Mouse (Mus musculus) cerebellum, adult 2 months (tissue): ENCODE results near the gene Creb3l2. TPM values are rescaled to one million over a fixed set of nuclear protein-coding genes. Genes with fewer than 3 reads are reported as not detected.

ENCODE experiments used
- DNase-seq, 2 experiments: peaks; one replicate each; pipeline ENCODE4 v3.0.0; 2021
- H3K27ac ChIP-seq: fragments of 200-500 bp; 2 replicates; pipeline ENCODE4 v1.5.1; 2012; ENCODE audit warnings: low read length, control low read depth, inconsistent platforms; ENCODE audit not compliant: insufficient read depth
- H3K27me3 ChIP-seq: fragments of 200-500 bp; 2 replicates; pipeline ENCODE4 v1.6.1; 2012; ENCODE audit warnings: inconsistent platforms, mild to moderate bottlenecking, low read length, moderate library complexity; ENCODE audit not compliant: control insufficient read depth, insufficient read depth
- H3K4me1 ChIP-seq: fragments of 200-500 bp; 2 replicates; pipeline ENCODE4 v1.6.1; 2011; ENCODE audit warnings: low read length; ENCODE audit not compliant: control insufficient read depth, insufficient read depth
- H3K4me3 ChIP-seq: fragments of 200-500 bp; replicated peaks from 2 replicates; pipeline ENCODE3; 2011; ENCODE audit warnings: mild to moderate bottlenecking, low read depth, low read length, control low read depth; ENCODE audit not compliant: insufficient read depth
- CTCF ChIP-seq: fragments of 200-500 bp; IDR thresholded peaks from 2 replicates; pipeline ENCODE4 v1.5.1; 2011; ENCODE audit warnings: low read depth, mild to moderate bottlenecking, control low read depth, low read length, moderate library complexity, borderline replicate concordance; ENCODE audit not compliant: insufficient read depth
- POLR2A ChIP-seq: fragments of 200-500 bp; IDR thresholded peaks from 2 replicates; pipeline ENCODE4 v1.6.1; 2011; ENCODE audit warnings: low read length, control low read depth, borderline replicate concordance; ENCODE audit not compliant: insufficient read depth
- WGBS: fragments of 180-500 bp; shearing (Covaris S2); methylation state at CpG from one replicate; pipeline ENCODE4 v1.1.7; 2018; 5-methylcytosine and 5-hydroxymethylcytosine counted together
- polyA plus RNA-seq: library from polyadenylated mRNA; depleted of rRNA; stranded (reverse); fragments of >200 nt; gene quantifications from 2 replicates; pipeline ENCODE4 v1.2.3, GENCODE M21; 2012

Gene Creb3l2
- polyA plus RNA-seq, 1 experiment, result 5.4 TPM

DNA sequence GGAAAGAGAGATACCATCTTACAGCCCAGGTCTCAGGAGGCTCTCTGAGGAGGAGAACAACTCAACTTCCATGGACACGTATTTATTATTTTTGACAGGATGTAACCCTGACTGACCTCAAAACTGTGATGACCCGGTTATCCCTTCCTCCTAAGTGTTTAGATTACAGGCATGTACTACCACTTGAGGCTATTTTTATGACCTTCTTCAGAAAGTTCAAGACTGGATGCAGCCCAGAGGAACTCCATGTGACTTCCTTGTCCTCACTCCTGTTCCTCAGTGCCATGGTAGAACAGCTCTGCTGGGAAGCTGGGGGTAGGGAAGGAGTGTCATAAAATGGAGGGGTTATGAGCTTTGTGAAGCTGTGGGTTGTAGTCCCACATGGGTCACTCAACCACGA lies 16.1 kb downstream of the Creb3l2 start:
- 85% methylated on average over 3 of the region's 3 CpGs for WGBS
- DNase-seq, result no peak
- Histone ChIP-seq H3K27me3 (no peaks in the 10 kb centered on the region), H3K4me1 (no peaks in the 10 kb centered on the region), H3K27ac (no peak overlapping the region), H3K4me3 (no peak overlapping the region)
- TF ChIP-seq POLR2A (no peak), CTCF (no peak)

DNA sequence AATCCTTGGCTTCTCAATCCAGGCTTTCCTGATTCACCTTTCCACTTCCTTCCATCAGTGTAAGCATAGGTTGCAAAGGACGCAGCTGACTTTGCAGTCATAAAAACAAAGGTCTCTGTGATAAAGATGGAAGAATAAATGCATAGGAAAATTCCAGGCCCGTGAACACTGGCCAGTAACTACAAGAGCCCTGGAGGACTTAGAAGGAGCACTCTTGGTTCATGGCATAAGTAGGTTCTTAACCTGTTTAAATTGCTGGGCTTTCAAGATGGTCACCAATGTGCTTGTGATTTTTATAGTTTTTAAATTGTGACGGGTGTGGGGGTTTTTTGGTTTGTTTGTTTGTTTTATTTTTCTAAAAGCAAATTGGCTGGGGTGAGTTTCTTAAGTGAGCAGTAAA lies 16.9 kb downstream of the Creb3l2 start:
- no peaks in the 10 kb centered on the region for H3K4me1 ChIP-seq
- no peak for TF ChIP-seq POLR2A
- no peak for TF ChIP-seq CTCF
- no peaks in the 10 kb centered on the region for H3K27me3 ChIP-seq
- no peak overlapping the region for H3K27ac ChIP-seq
- no peak overlapping the region for H3K4me3 ChIP-seq
- 89% methylated on average over 3 of the region's 3 CpGs for WGBS
- DNase-seq, result no peak

DNA sequence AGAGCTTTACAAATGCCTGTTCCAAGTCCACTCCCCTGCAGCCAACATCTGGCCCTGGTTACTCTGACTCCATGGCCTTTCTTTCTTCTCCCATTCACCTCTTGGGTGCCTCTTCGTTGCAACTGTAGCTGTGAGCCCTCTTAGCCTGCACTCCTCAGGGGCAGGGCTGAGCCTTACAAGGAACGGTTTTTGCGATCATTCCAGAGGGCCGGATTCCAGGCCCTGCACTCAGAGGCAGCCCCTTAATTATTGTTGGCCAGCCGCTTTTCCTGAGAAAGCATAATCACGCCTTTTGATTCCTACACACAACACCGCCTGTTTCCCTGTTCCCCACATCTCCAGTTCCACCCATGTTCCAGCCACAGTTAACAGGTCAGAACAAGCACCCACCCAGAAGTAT lies 17.6 kb downstream of the Creb3l2 start:
- TF ChIP-seq POLR2A (no peak), CTCF (no peak)
- no peak overlapping the region for H3K27ac ChIP-seq
- 80% methylated on average over 7 of the region's 7 CpGs for WGBS
- no peak overlapping the region for H3K4me3 ChIP-seq
- no peaks in the 10 kb centered on the region for H3K27me3 ChIP-seq
- no peaks in the 10 kb centered on the region for H3K4me1 ChIP-seq
- DNase-seq, result no peak

DNA sequence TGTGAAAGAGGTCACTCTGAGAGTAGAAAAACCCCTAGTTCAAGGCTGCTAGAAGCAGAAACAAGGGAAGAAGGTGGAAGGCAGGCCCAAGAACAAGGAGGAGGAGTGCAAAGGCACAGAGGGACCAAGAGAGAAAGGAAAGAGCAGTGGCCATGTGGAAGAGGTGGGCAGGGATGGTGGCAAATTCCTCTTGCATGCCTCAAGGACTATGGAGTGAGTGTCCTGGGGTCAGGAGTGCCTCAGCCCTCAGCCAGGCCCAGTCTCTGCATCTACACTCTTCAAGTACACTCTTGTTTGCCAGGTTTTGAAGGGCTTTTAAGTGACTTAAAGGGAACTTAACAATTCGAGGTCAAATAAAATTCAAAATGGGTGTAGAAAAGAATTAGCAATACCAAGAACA lies 18.6 kb downstream of the Creb3l2 start:
- Histone ChIP-seq H3K4me3 (no peak overlapping the region), H3K4me1 (no peaks in the 10 kb centered on the region), H3K27me3 (no peaks in the 10 kb centered on the region), H3K27ac (no peak overlapping the region)
- no peak for DNase-seq
- 48% methylated on average over 1 of the region's 1 CpGs for WGBS
- TF ChIP-seq CTCF (no peak), POLR2A (no peak)

DNA sequence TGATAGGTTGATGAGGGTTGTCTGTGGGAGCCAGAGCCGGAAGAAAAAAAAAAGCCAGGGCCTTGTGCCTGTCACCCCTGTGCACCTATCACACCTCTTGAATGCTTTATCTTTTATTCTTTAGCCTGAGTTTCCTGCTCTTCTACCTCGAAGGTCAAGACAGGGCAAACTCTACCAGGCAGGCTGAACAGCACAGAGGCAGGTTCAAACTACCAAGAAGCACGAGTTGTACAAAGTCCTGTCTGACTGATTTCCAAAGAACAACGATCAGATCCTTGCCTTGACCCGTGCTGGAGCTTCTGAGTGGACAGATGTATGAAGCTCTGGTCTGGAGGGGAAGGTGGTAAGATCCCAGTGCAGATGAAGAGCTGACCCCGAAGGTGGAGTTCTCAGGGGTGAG lies 20.8 kb downstream of the Creb3l2 start:
- Histone ChIP-seq H3K4me3 (no peak overlapping the region), H3K27ac (no peak overlapping the region), H3K4me1 (no peaks in the 10 kb centered on the region), H3K27me3 (no peaks in the 10 kb centered on the region)
- 88% methylated on average over 6 of the region's 6 CpGs for WGBS
- no peak for DNase-seq
- TF ChIP-seq CTCF, result no peak
- TF ChIP-seq POLR2A, result no peak

DNA sequence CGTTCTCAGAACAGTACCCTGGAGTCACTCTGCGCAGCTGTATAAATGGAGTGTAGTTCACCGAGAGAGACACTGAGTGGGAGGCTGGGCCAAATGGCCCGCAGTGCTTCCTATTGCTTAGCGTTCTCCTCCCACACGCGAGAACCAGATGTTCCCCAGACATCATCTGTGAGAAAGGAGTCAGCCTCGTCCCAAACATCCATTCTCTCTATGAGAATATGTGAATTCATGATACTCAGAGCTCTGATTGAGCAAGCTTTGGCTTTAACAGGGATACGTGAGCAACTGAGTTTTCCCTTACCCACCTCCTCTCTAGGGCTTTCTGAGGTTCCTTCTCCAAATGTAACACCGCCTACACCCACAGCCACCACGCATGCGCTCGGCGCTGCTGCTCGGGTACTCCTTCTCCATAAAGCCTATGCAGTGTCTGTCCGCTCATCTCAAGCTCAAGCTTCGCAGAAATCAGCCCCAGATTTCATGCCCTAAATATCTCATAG lies 22.5 kb downstream of the Creb3l2 start:
- DNase-seq, result no peak
- TF ChIP-seq POLR2A (no peak), CTCF (no peak)
- Histone ChIP-seq H3K4me1 (no peaks in the 10 kb centered on the region), H3K27ac (peak overlapping the region; percentile 7; the same call in 1 of the 2 replicates), H3K27me3 (no peaks in the 10 kb centered on the region), H3K4me3 (no peak overlapping the region)
- 84% methylated on average over 17 of the region's 17 CpGs for WGBS

DNA sequence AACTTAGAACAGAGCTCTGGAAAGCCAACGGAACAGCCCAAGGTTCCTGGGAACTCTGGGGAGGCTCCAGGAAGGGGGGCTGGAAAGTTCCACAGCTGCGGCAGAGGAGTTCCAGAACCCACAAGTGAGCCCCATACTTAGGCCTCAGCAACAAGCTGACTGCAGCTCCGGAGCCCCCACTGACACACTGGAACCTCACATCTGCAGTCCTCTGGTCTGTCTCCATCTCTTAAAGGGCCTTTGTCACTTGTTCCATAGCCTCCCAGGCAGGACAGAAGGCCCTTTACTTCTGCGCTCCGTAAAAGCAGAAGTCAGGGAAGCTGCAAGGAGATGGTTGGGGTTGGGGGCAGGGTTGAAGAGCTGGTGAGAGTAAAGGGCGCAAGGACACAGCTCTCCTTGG lies 23.0 kb downstream of the Creb3l2 start:
- no peak overlapping the region for H3K4me3 ChIP-seq
- H3K27ac ChIP-seq, result peak overlapping the region; percentile 7; the same call in 1 of the 2 replicates
- H3K4me1 ChIP-seq, result no peaks in the 10 kb centered on the region
- DNase-seq, result no peak
- TF ChIP-seq POLR2A (no peak), CTCF (no peak)
- H3K27me3 ChIP-seq, result no peaks in the 10 kb centered on the region
- WGBS, result 85% methylated on average over 6 of the region's 6 CpGs

DNA sequence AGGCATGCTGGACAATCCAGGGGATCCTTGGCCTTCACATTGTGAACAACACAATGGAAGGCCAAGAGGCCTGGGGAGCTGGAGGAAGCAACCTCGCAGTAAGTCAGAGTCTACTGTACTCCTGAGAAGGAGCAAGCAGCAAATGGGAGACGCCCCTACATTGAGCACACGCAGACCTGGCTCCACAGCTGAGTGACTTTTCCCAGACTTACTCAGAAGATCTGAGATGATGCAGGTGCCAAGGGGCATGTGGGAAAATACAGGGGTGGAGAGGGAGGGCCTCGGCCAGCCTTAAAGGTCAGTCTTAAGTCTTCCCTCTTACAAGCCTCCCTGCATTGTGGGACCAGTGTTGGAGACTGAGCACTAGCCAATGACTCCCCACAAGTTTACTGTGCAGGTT lies 25.2 kb downstream of the Creb3l2 start:
- H3K4me1 ChIP-seq, result no peaks in the 10 kb centered on the region
- DNase-seq, result no peak
- H3K27me3 ChIP-seq, result no peaks in the 10 kb centered on the region
- H3K27ac ChIP-seq, result no peak overlapping the region
- H3K4me3 ChIP-seq, result no peak overlapping the region
- TF ChIP-seq POLR2A, result no peak
- TF ChIP-seq CTCF, result no peak
- WGBS, result 78% methylated on average over 4 of the region's 4 CpGs

DNA sequence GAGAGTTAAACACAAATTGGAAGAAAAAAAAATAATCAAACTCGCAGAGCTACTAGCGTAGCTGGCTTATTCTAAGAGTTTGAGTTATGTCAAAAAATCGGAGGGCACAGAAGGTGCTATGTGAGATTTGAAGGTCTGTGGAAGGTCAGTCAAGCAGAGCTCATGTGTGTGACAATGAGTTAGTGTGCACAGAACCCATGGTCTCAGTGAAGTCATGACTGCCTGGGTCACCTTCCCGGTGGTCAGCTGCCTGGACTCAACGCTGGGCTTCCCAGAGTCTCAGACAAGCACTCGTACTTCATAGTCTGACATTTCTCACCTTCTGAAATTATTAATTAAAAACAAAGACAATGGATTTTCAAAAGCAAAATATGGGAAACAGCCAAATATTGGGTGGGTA lies 26.4 kb downstream of the Creb3l2 start:
- 40% methylated on average over 6 of the region's 6 CpGs for WGBS
- Histone ChIP-seq H3K4me1 (no peaks in the 10 kb centered on the region), H3K27me3 (no peaks in the 10 kb centered on the region), H3K27ac (no peak overlapping the region), H3K4me3 (no peak overlapping the region)
- no peak for TF ChIP-seq POLR2A
- no peak for TF ChIP-seq CTCF
- DNase-seq, result no peak
